Mouse (Mus musculus) embryonic facial prominence, embryonic 11.5 days (tissue): ENCODE measurements at regions not wholly inside any gene's neighbourhood (a gene's known extent, or its start where the extent isn't known, plus 50 kb on each side); places are given as distances from the start of the nearest gene placed in this dataset.
"Not testable (repeated sequence)": the region's sequence is repeated elsewhere in the genome, so short reads cannot be mapped to it uniquely, and the experiment has no call there.

Source experiments
- ATAC-seq: fragments of 200-750 bp; cut with Nextera tagmentation; replicated peaks from 2 replicates; pipeline ENCODE4 v1.8.0; 2017; ENCODE audit warnings: low read depth; ENCODE audit not compliant: insufficient number of reproducible peaks, low FRiP score, low TSS enrichment
- DNase-seq: peaks from one replicate; pipeline ENCODE4 v3.0.0-alpha.2; 2015; ENCODE audit warnings: low spot score
- H3K27ac ChIP-seq: fragments of 300-500 bp; sonication (generic); replicated peaks from 2 replicates; pipeline ENCODE4 v1.5.1; 2014; ENCODE audit warnings: mild to moderate bottlenecking, low read depth, low read length, control low read depth
- H3K27me3 ChIP-seq: fragments of 300-500 bp; sonication (generic); 2 replicates; pipeline ENCODE4 v1.6.1; 2014; ENCODE audit warnings: mild to moderate bottlenecking, low read length, moderate library complexity, mixed read lengths; ENCODE audit not compliant: control insufficient read depth, insufficient read depth
- H3K36me3 ChIP-seq: fragments of 300-500 bp; sonication (generic); replicated peaks from 2 replicates; pipeline ENCODE4 v1.6.1; 2014; ENCODE audit warnings: low read depth, mild to moderate bottlenecking, low read length, moderate library complexity, mixed read lengths; ENCODE audit not compliant: control insufficient read depth, insufficient read depth
- H3K4me1 ChIP-seq: fragments of 300-500 bp; sonication (generic); 2 replicates; pipeline ENCODE4 v1.6.1; 2014; ENCODE audit warnings: low read length, mixed read lengths; ENCODE audit not compliant: control insufficient read depth, insufficient read depth
- H3K4me2 ChIP-seq: fragments of 300-500 bp; sonication (generic); 2 replicates; pipeline ENCODE4 v1.6.1; 2014; ENCODE audit warnings: low read depth, mild to moderate bottlenecking, control low read depth, low read length, moderate library complexity
- H3K4me3 ChIP-seq: fragments of 300-500 bp; sonication (generic); 2 replicates; pipeline ENCODE4 v1.5.1; 2014; ENCODE audit warnings: low read depth, low read length, control low read depth
- H3K9ac ChIP-seq: fragments of 300-500 bp; sonication (generic); replicated peaks from 2 replicates; pipeline ENCODE4 v1.6.1; 2014; ENCODE audit warnings: mild to moderate bottlenecking, control low read depth, low read length
- H3K9me3 ChIP-seq: fragments of 300-500 bp; sonication (generic); replicated peaks from 2 replicates; pipeline ENCODE4 v1.6.1; 2016; ENCODE audit warnings: mild to moderate bottlenecking, low read length, inconsistent platforms, mixed read lengths; ENCODE audit not compliant: control insufficient read depth
- WGBS: fragments of 180-500 bp; shearing (Covaris S2); extraction: QIAGEN DNeasy Blood & Tissue Kit; methylation state at CpG from one replicate; pipeline ENCODE4 v1.1.7; 2014; 5-methylcytosine and 5-hydroxymethylcytosine counted together

DNA sequence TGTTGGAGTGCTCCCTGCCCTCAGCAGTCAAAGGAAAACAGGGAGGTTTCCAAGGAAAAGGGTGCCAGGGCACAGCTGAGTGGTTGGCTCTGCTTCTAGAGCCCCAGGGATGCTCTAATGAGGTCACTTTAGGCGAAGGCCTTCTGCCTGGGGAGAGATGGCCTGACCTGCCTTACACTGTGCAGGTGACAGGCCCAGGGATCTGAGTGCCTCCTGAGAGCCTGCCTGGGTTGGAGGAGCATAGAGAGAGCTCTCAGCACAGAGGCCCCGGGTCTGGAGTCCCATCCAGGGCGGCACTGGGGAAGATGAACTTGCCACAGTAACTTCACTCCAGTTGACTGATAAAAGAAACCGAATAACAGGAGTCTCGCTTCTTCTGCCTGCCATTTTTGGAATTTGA is 125.7 kb upstream of the Sulf2 start:
- H3K4me3 ChIP-seq, DNase-seq, H3K27ac ChIP-seq, H3K4me2 ChIP-seq, H3K9ac ChIP-seq, H3K27me3 ChIP-seq, H3K36me3 ChIP-seq, H3K9me3 ChIP-seq, H3K4me1 ChIP-seq, ATAC-seq: not testable (repeated sequence)
- no CpG with 5 or more reads among the region's 5 CpGs for WGBS

DNA sequence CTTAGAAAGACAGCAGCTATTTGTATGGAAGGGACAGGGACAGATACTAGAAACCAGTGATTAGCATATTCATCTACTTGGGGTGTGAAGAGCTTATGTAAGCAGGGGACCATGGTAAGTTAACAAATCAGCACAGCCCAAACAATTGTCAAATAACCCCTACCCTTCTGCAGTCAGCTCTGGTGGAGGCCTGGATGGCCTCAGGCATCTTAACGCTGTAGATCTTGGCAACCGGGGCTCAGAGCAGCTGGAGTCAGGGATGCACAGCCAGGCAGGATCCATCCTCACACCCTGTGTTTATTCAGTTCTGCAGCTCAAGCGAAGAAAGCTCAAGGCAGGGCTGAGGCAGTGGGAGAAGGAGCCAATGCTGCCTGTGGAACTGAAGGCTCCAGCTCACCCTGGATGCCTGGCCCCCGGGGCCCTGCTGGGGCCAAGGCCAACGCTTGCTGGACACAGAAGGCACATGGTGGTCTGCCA is 125.2 kb upstream of the Sulf2 start:
- 23% methylated on average over 5 of the region's 5 CpGs for WGBS
- DNase-seq: no peak
- no peaks in the 10 kb centered on the region for H3K36me3 ChIP-seq
- ATAC-seq: no peak
- H3K9me3 ChIP-seq: no peaks in the 10 kb centered on the region
- no peaks in the 10 kb centered on the region for H3K27me3 ChIP-seq
- H3K4me2 ChIP-seq: no peak overlapping the region
- H3K4me1 ChIP-seq: no peaks in the 10 kb centered on the region
- H3K27ac ChIP-seq: no peak overlapping the region
- H3K9ac ChIP-seq: no peak overlapping the region; the same call in 1 of the 2 replicates
- no peak overlapping the region for H3K4me3 ChIP-seq

DNA sequence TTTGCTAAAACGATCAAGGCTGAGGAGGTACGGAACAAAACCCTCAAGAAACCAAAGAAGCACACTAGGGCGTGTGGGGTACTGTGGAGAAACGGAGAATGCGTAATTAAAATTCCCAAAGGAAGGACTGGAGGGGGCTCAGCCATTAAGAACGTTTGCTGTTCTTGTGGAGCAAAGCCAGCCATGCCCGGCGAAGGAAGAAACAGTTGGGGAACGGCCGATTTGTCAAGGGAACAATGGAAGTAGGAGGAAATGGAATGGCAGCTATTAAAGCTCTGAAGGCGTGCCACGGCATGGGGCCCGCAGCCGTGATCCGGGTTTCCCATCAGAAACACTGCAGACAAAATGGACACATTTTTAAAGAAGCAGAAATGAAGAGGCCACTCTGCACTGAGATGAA is 124.2 kb upstream of the Sulf2 start:
- no peak for ATAC-seq

DNA sequence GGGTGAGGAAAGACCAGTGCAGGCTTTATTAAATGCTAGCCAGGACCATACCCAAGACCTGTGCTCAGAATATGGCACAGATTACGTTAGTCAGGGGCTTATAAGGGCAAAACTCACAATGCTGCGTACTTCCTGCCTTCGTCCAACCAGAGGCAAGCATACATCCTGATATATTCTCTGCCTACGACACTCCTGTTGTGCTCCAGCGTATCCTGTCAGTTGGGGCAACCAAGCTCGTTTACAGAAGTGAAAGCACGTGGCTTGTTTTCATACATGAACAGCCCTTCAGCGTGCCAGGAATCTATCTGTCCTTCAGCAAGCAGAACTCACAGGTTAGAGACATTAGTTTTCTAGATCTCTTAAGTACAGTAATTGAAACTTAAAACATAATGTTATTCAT is 119.9 kb upstream of the Sulf2 start:
- Histone ChIP-seq H3K9me3 (no peaks in the 10 kb centered on the region), H3K9ac (no peak overlapping the region), H3K27ac (no peak overlapping the region), H3K4me3 (no peak overlapping the region), H3K27me3 (no peaks in the 10 kb centered on the region), H3K36me3 (no peaks in the 10 kb centered on the region), H3K4me2 (no peak overlapping the region), H3K4me1 (no peaks in the 10 kb centered on the region)
- WGBS: 85% methylated on average over 8 of the region's 8 CpGs
- ATAC-seq: no peak
- DNase-seq: no peak

More for the DNA sequence above, 124.2 kb upstream of the Sulf2 start:
- H3K9me3 ChIP-seq: no peaks in the 10 kb centered on the region
- H3K9ac ChIP-seq: no peak overlapping the region
- no peaks in the 10 kb centered on the region for H3K4me1 ChIP-seq
- no peak overlapping the region for H3K4me3 ChIP-seq
- DNase-seq: no peak
- no peaks in the 10 kb centered on the region for H3K27me3 ChIP-seq
- no peak overlapping the region for H3K4me2 ChIP-seq
- no peaks in the 10 kb centered on the region for H3K36me3 ChIP-seq
- H3K27ac ChIP-seq: no peak overlapping the region
- 89% methylated on average over 15 of the region's 15 CpGs for WGBS

DNA sequence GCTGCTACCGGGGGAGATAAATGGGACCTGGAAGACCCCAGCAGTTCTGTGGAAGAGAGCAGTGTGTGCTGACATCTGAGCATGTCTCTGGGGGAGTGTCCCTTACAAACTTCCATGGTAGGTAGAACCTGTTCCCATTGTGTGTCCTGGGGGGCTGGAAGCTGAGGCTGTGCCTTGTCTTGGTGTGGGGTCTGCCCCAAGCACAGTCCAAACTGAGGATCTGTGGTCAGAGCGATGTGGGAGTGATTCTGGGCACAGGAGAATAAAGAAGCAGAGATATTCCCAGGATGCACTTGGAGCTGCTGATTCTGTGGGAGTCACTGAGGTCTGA is 118.5 kb upstream of the Sulf2 start:
- no peak overlapping the region for H3K4me3 ChIP-seq
- H3K9ac ChIP-seq: no peak overlapping the region
- no peaks in the 10 kb centered on the region for H3K36me3 ChIP-seq
- no peaks in the 10 kb centered on the region for H3K9me3 ChIP-seq
- no peak overlapping the region for H3K27ac ChIP-seq
- H3K27me3 ChIP-seq: no peaks in the 10 kb centered on the region
- no peak for ATAC-seq
- DNase-seq: no peak
- 73% methylated on average over 2 of the region's 2 CpGs for WGBS
- no peak overlapping the region for H3K4me2 ChIP-seq
- no peaks in the 10 kb centered on the region for H3K4me1 ChIP-seq

DNA sequence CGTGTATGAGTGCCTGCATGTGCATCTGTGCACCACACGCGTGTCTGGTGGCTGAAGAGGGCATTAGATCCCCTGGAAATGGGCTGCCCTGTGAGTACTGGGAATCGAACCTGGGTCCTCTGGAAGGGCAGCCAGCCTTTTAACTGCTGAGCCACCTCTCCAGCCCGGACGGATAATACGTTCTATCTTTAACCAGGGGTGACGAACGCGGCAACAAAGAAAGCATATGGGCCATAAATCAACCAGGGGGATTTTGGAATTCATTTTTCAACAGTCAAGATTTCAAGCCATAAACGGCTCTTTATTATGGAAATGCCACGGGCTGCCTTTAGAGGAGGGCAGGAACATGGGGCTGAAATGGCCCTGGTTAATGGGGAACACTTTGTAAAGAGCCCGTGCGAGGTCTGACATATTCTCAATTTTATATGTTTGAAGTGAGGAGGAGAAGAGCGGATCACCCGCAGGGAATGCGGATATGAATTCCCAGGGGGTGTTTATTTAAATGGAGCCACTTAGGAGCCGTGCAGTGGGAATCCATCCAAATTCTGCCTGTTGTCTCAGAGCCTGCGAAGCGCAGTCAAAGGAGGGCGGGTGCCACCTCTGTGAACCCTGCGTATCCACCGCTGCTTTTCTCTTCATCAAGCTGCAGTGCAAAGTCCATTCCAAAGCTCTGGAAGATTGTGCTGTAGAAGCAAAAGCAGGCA is 118.0 kb upstream of the Sulf2 start:
- H3K27me3 ChIP-seq: no peaks in the 10 kb centered on the region
- H3K27ac ChIP-seq: no peak overlapping the region
- no peaks in the 10 kb centered on the region for H3K36me3 ChIP-seq
- ATAC-seq: no peak
- no peaks in the 10 kb centered on the region for H3K9me3 ChIP-seq
- H3K4me3 ChIP-seq: no peak overlapping the region
- no peak for DNase-seq
- no peaks in the 10 kb centered on the region for H3K4me1 ChIP-seq
- H3K4me2 ChIP-seq: no peak overlapping the region
- 74% methylated on average over 23 of the region's 23 CpGs for WGBS
- H3K9ac ChIP-seq: no peak overlapping the region

DNA sequence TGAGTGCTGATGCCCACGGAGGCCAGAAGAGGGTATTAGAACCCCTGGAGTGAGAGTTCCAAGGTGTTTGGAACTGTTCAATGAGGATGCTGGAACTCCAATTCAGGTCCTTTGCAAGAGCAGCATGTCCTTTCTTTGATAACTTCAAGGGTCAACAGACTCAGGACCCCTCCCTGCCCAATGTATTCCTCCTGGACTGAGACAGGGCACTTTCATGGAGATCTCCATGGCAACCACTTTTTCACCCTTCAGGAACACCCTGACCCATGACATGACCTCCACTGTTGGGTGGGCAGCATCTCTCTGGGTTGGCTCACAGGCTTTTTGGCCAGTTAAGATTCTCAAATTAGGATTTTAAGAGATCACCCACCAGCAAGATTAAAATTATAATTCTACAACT is 117.4 kb upstream of the Sulf2 start:
- DNase-seq (no peak), ATAC-seq (no peak)
- Histone ChIP-seq H3K27ac (no peak overlapping the region), H3K4me3 (no peak overlapping the region), H3K9ac (no peak overlapping the region), H3K4me2 (no peak overlapping the region), H3K9me3 (no peaks in the 10 kb centered on the region), H3K4me1 (no peaks in the 10 kb centered on the region), H3K27me3 (no peaks in the 10 kb centered on the region), H3K36me3 (no peaks in the 10 kb centered on the region)
- 56% methylated on average over 1 of the region's 1 CpGs for WGBS

DNA sequence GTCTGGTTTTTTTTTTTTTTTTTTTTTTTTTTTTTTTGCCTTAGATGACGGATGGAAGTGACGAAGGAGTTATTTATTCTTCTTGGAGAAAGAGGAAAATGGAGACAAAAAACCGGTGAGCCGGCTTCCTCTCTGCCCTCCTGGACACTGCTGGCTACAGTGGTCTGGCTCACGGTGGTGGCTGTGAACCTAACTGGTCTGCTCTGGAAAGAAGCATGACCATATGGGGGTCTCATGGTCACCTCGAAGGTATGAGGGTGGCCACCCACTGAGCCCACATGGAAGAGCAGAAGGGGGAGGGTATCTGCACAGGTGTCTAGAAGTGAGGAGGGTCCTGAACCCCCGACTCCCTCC is 116.7 kb upstream of the Sulf2 start:
- Histone ChIP-seq H3K9ac (no peak overlapping the region), H3K36me3 (no peaks in the 10 kb centered on the region), H3K4me3 (no peak overlapping the region), H3K4me2 (no peak overlapping the region), H3K27ac (no peak overlapping the region), H3K27me3 (no peaks in the 10 kb centered on the region), H3K4me1 (no peaks in the 10 kb centered on the region), H3K9me3 (no peaks in the 10 kb centered on the region)
- DNase-seq (no peak), ATAC-seq (no peak)
- 82% methylated on average over 7 of the region's 7 CpGs for WGBS
